12 mouse cellular contexts compared by ENCODE assay signal in genomic region chr2:154538710-154539109, GRCm38 (mm10). TPM values are rescaled to one million over a fixed set of nuclear protein-coding genes. Genes with fewer than 3 reads are reported as not detected.
DNase-seq lines count a peak whose midpoint lies in the region; ATAC-seq and TF ChIP-seq lines count a peak whose summit lies in the region.
"Had no signal": no experiment of that assay in that cellular context is flagged by ENCODE, and none has a peak within 500 bp of the region (broad histone marks: within the 10 kb centered on the region; RNA-seq: fewer than 3 reads in every experiment).

No protein-coding gene starts in this region.

- TF ChIP-seq EP300 in MEL (IDR thresholded peaks at IDR 0.05; ENCODE audit: low read depth in 1 of 2, low read length in 2 of 2), result peak; percentile 29 to 53; a peak in 3 of 4 replicates

- no peak for DNase-seq in limb, embryonic 10.5 days (ENCODE audit: low spot score)
- peak; percentile 34 for DNase-seq in MEL (ENCODE audit: low read depth, low spot score)
- DNase-seq in thymus, postnatal 14 days, result no peak
- DNase-seq in spleen, postnatal 14 days (ENCODE audit: low spot score in 2 of 2), result no peak
- no peak for DNase-seq in gastrocnemius, adult 8-10 months (ENCODE audit: low spot score in 2 of 2)
- DNase-seq: embryo, embryonic 11 days; lung, adult 2 months had no signal

- no peak for TF ChIP-seq RAD21 in MEL (IDR thresholded peaks at IDR 0.05; ENCODE audit: low read depth, low read length)

- no peak overlapping the region for H3K4me2 ChIP-seq in limb, embryonic 12.5 days
- no peak overlapping the region for H3K4me2 ChIP-seq in forebrain, embryonic 13.5 days
- H3K4me2 ChIP-seq: heart, embryonic 12.5 days had no signal

- TF ChIP-seq CTCF in MEL (IDR thresholded peaks at IDR 0.05 in 2 of 3, conservative IDR thresholded peaks at IDR 0.05 in 1 of 3; ENCODE audit: control insufficient read depth in 1 of 3, insufficient read depth in 1 of 3, low read depth in 2 of 3, low read length in 3 of 3, poor library complexity in 1 of 3, severe bottlenecking in 1 of 3), result no peak

- H3K36me3 ChIP-seq in limb, embryonic 12.5 days, result peaks cover 44% of the 10 kb centered on the region
- peaks cover 65% of the 10 kb centered on the region for H3K36me3 ChIP-seq in limb, embryonic 10.5 days
- H3K36me3 ChIP-seq in MEL (ENCODE audit: control insufficient read depth in 1 of 2, insufficient read depth in 2 of 2, low read length in 2 of 2), result peaks cover 11 to 15% of the 10 kb centered on the region in 2 experiments
- H3K36me3 ChIP-seq in forebrain, embryonic 13.5 days (ENCODE audit: poor library complexity, severe bottlenecking), result peaks cover 45% of the 10 kb centered on the region

- no peak overlapping the region for H3K9ac ChIP-seq in limb, embryonic 12.5 days (replicated peaks)
- H3K9ac ChIP-seq in MEL (ENCODE audit: control insufficient read depth, low read depth, low read length, poor library complexity, severe bottlenecking), result no peak overlapping the region
- no peak overlapping the region for H3K9ac ChIP-seq in forebrain, embryonic 13.5 days
- H3K9ac ChIP-seq: heart, embryonic 12.5 days had no signal

- ATAC-seq in limb, embryonic 12.5 days (ENCODE audit: insufficient number of reproducible peaks, insufficient read depth, low FRiP score, low TSS enrichment, low read depth), result no peak
- ATAC-seq in forebrain, embryonic 13.5 days, result peak; percentile 39; the same call in 1 of the 2 replicates
- peak; percentile 83 for ATAC-seq in megakaryocyte progenitor cell, adult 5-6 weeks (replicated peaks; ENCODE audit: poor library complexity)
- ATAC-seq: intestine, postnatal 0 days had no signal

- H3K4me3 ChIP-seq in limb, embryonic 12.5 days (replicated peaks), result no peak overlapping the region
- H3K4me3 ChIP-seq in limb, embryonic 10.5 days, result no peak overlapping the region
- no peak overlapping the region for H3K4me3 ChIP-seq in MEL (ENCODE audit: control insufficient read depth in 1 of 2, insufficient read depth in 1 of 2, low read depth in 2 of 2, low read length in 2 of 2)
- no peak overlapping the region for H3K4me3 ChIP-seq in forebrain, embryonic 13.5 days
- H3K4me3 ChIP-seq: heart, embryonic 12.5 days had no signal

- 0 out of 4 replicates have a peak, but pooled peaks of 1 of the 2 experiments have one; percentile 24 for TF ChIP-seq POLR2A in MEL (IDR thresholded peaks at IDR 0.05; ENCODE audit: control insufficient read depth in 1 of 2, insufficient read depth in 1 of 2, low read depth in 1 of 2, low read length in 2 of 2, poor library complexity in 1 of 2)

- H3K4me1 ChIP-seq in limb, embryonic 12.5 days (replicated peaks), result no peaks in the 10 kb centered on the region
- no peaks in the 10 kb centered on the region for H3K4me1 ChIP-seq in limb, embryonic 10.5 days
- H3K4me1 ChIP-seq in MEL (ENCODE audit: control insufficient read depth in 1 of 2, insufficient read depth in 2 of 2, low read length in 2 of 2), result peaks cover 5 to 10% of the 10 kb centered on the region in 2 experiments; a peak in 3 of 4 replicates
- H3K4me1 ChIP-seq in forebrain, embryonic 13.5 days, result peaks cover 28% of the 10 kb centered on the region

- H3K9me3 ChIP-seq in limb, embryonic 12.5 days, result no peaks in the 10 kb centered on the region
- no peaks in the 10 kb centered on the region for H3K9me3 ChIP-seq in limb, embryonic 10.5 days (replicated peaks)
- no peaks in the 10 kb centered on the region for H3K9me3 ChIP-seq in MEL (replicated peaks; ENCODE audit: insufficient read depth, low read length)
- no peaks in the 10 kb centered on the region for H3K9me3 ChIP-seq in forebrain, embryonic 13.5 days (replicated peaks)
- H3K9me3 ChIP-seq: heart, embryonic 12.5 days had no signal

- no peaks in the 10 kb centered on the region for H3K79me2 ChIP-seq in MEL (ENCODE audit: control insufficient read depth, insufficient read depth, low read length, poor library complexity)

- WGBS in limb, embryonic 12.5 days, result 62% methylated on average over 3 of the region's 3 CpGs
- WGBS in limb, embryonic 10.5 days, result 75% methylated on average over 3 of the region's 3 CpGs
- 29% methylated on average over 3 of the region's 3 CpGs for WGBS in forebrain, embryonic 13.5 days

- H3K27me3 ChIP-seq in limb, embryonic 12.5 days, result no peaks in the 10 kb centered on the region
- no peaks in the 10 kb centered on the region for H3K27me3 ChIP-seq in limb, embryonic 10.5 days (ENCODE audit: low read depth, poor library complexity, severe bottlenecking)
- no peaks in the 10 kb centered on the region for H3K27me3 ChIP-seq in MEL (ENCODE audit: control insufficient read depth in 1 of 2, insufficient read depth in 2 of 2, low read length in 2 of 2)
- no peaks in the 10 kb centered on the region for H3K27me3 ChIP-seq in forebrain, embryonic 13.5 days
- H3K27me3 ChIP-seq: heart, embryonic 12.5 days had no signal

- 0 out of 2 replicates have a peak overlapping the region, but pooled peaks have one; percentile 5 for H3K27ac ChIP-seq in limb, embryonic 12.5 days
- H3K27ac ChIP-seq in limb, embryonic 10.5 days, result no peak overlapping the region
- H3K27ac ChIP-seq in MEL (ENCODE audit: control insufficient read depth, low read depth, low read length), result no peak overlapping the region
- H3K27ac ChIP-seq in forebrain, embryonic 13.5 days, result peak overlapping the region; percentile 75

TF ChIP-seq in MEL, 35 proteins besides CTCF, POLR2A, EP300 and RAD21 (continues in another document):
- no peak for TF ChIP-seq JUND (IDR thresholded peaks at IDR 0.05; ENCODE audit: low read depth, low read length)
- no peak for TF ChIP-seq MEF2A (IDR thresholded peaks at IDR 0.05; ENCODE audit: extremely low read depth, insufficient replicate concordance, low read depth, low read length, poor library complexity, severe bottlenecking)
- TF ChIP-seq MYC (IDR thresholded peaks at IDR 0.05; ENCODE audit: low read depth, low read length), result no peak
- TF ChIP-seq POLR2AphosphoS2 (IDR thresholded peaks at IDR 0.05; ENCODE audit: low read length), result peak; percentile 49
- no peak for TF ChIP-seq ZNF384 (IDR thresholded peaks at IDR 0.05; ENCODE audit: low read depth, low read length)
- TF ChIP-seq NRF1 (IDR thresholded peaks at IDR 0.05; ENCODE audit: insufficient read depth, low read depth, low read length, poor library complexity, severe bottlenecking), result no peak
- TF ChIP-seq MYB (IDR thresholded peaks at IDR 0.05; ENCODE audit: low read depth, low read length), result no peak; the same call in 1 of the 2 replicates
- peak; percentile 54 for TF ChIP-seq GATA1 (IDR thresholded peaks at IDR 0.05; ENCODE audit: low read depth, low read length)
- no peak for TF ChIP-seq NELFE (IDR thresholded peaks at IDR 0.05; ENCODE audit: low read depth, low read length)
- no peak for TF ChIP-seq MAX (IDR thresholded peaks at IDR 0.05; ENCODE audit: low read length)
- TF ChIP-seq HCFC1 (IDR thresholded peaks at IDR 0.05; ENCODE audit: low read depth, low read length), result no peak

RNA-seq across cellular contexts. Expression of gene 1700003F12Rik, which starts 8.2 kb away (rescaled TPM):
- 1.1 and 1.3 TPM in 2 replicates for polyA plus RNA-seq in limb, embryonic 12.5 days (2016; fragmentation: Nextera tagmentation; extraction: Ambion mirVana)
- 1.1 and 1.6 TPM in 2 replicates for polyA plus RNA-seq in limb, embryonic 10.5 days (2016; fragmentation: Nextera tagmentation; extraction: Ambion mirVana)
- 0.26 and 0.42 TPM in 2 replicates for total RNA-seq in MEL (2012; rRNA removed)
- polyA plus RNA-seq in MEL (2012; ENCODE audit: insufficient read depth in 1 of 2, insufficient read length in 2 of 2, low read depth in 1 of 2, low replicate concordance in 2 of 2, missing spikeins in 1 of 2), result under 1 TPM in 1 of 2 experiments, not detected in 1; 0.72 TPM
- polyA plus RNA-seq in forebrain, embryonic 13.5 days (2015; fragmentation: Nextera tagmentation; extraction: Ambion mirVana), result 1.4 TPM in 2 replicates
- not detected in 2 replicates for total RNA-seq in megakaryocyte progenitor cell, adult 5-6 weeks (2015)
- not detected in 2 replicates for total RNA-seq in megakaryocyte progenitor cell, adult 5-6 weeks (2017)
- total RNA-seq in gastrocnemius, adult 8-10 months (2022), result not detected
- polyA plus RNA-seq: lung, adult 2 months had no signal

RNA-seq across cellular contexts. Expression of gene Actl10, which starts 12.9 kb away (rescaled TPM):
- polyA plus RNA-seq in limb, embryonic 12.5 days (2016; fragmentation: Nextera tagmentation; extraction: Ambion mirVana), result 0.18 and 0.55 TPM in 2 replicates
- polyA plus RNA-seq in limb, embryonic 10.5 days (2016; fragmentation: Nextera tagmentation; extraction: Ambion mirVana), result 0.16 and 0.28 TPM in 2 replicates
- total RNA-seq in MEL (2012; rRNA removed), result 0.13 and 0.35 TPM in 2 replicates
- under 1 TPM in 1 of 2 experiments, not detected in 1; 0.79 TPM for polyA plus RNA-seq in MEL (2012; ENCODE audit: insufficient read depth in 1 of 2, insufficient read length in 2 of 2, low read depth in 1 of 2, low replicate concordance in 2 of 2, missing spikeins in 1 of 2)
- polyA plus RNA-seq in forebrain, embryonic 13.5 days (2015; fragmentation: Nextera tagmentation; extraction: Ambion mirVana), result 0.49 and 0.68 TPM in 2 replicates
- total RNA-seq in megakaryocyte progenitor cell, adult 5-6 weeks (2015), result not detected in 2 replicates
- total RNA-seq in megakaryocyte progenitor cell, adult 5-6 weeks (2017), result 0.27 TPM in 1 of 2 replicates, not detected in the other
- total RNA-seq in gastrocnemius, adult 8-10 months (2022), result under 1 TPM in 1 of 4 experiments, not detected in 3; 0.17 TPM
- polyA plus RNA-seq: intestine, postnatal 0 days had no signal

RNA-seq across cellular contexts. Expression of gene Necab3, which starts 20.0 kb away (rescaled TPM):
- polyA plus RNA-seq in limb, embryonic 12.5 days (2016; fragmentation: Nextera tagmentation; extraction: Ambion mirVana), result 4.4 and 4.7 TPM in 2 replicates
- polyA plus RNA-seq in limb, embryonic 10.5 days (2016; fragmentation: Nextera tagmentation; extraction: Ambion mirVana), result 2.0 and 2.1 TPM in 2 replicates
- total RNA-seq in MEL (2012; rRNA removed), result 3.8 and 4.0 TPM in 2 replicates
- polyA plus RNA-seq in MEL (2012; ENCODE audit: insufficient read depth in 1 of 2, insufficient read length in 2 of 2, low read depth in 1 of 2, low replicate concordance in 2 of 2, missing spikeins in 1 of 2), result 10 to 100 TPM in 1 of 2 experiments, not detected in 1; 12.1 TPM
- polyA plus RNA-seq in forebrain, embryonic 13.5 days (2015; fragmentation: Nextera tagmentation; extraction: Ambion mirVana), result 19.8 and 25.4 TPM in 2 replicates
- total RNA-seq in megakaryocyte progenitor cell, adult 5-6 weeks (2015), result 1.4 and 3.9 TPM in 2 replicates
- 1.3 and 1.7 TPM in 2 replicates for total RNA-seq in megakaryocyte progenitor cell, adult 5-6 weeks (2017)
- total RNA-seq in gastrocnemius, adult 8-10 months (2022), result under 1 TPM; 0.29 to 0.48 (median 0.36) TPM

RNA-seq across cellular contexts. Expression of gene E2f1, which starts 31.0 kb away (rescaled TPM):
- 25.5 and 28.8 TPM in 2 replicates for polyA plus RNA-seq in limb, embryonic 12.5 days (2016; fragmentation: Nextera tagmentation; extraction: Ambion mirVana)
- 25.4 and 27.3 TPM in 2 replicates for polyA plus RNA-seq in limb, embryonic 10.5 days (2016; fragmentation: Nextera tagmentation; extraction: Ambion mirVana)
- 14.8 and 17.4 TPM in 2 replicates for total RNA-seq in MEL (2012; rRNA removed)
- polyA plus RNA-seq in MEL (2012; ENCODE audit: insufficient read depth in 1 of 2, insufficient read length in 2 of 2, low read depth in 1 of 2, low replicate concordance in 2 of 2, missing spikeins in 1 of 2), result 10 to 100 TPM in 1 of 2 experiments, not detected in 1; 41.6 TPM
- 20.8 and 22.8 TPM in 2 replicates for polyA plus RNA-seq in forebrain, embryonic 13.5 days (2015; fragmentation: Nextera tagmentation; extraction: Ambion mirVana)
- 21.2 and 23.7 TPM in 2 replicates for total RNA-seq in megakaryocyte progenitor cell, adult 5-6 weeks (2015)
- total RNA-seq in megakaryocyte progenitor cell, adult 5-6 weeks (2017), result 14.1 and 14.2 TPM in 2 replicates
- under 1 TPM in 3 of 4 experiments, not detected in 1; 0.13 to 0.34 (median 0.27) TPM for total RNA-seq in gastrocnemius, adult 8-10 months (2022)

Comparison
In these comparisons a context has a peak if more than half of its experiments do, and no peak if none do; other contexts are left out.
1. H3K27ac ChIP-seq: peak in limb, embryonic 12.5 days (single experiment) and forebrain, embryonic 13.5 days (single experiment); none in limb, embryonic 10.5 days (single experiment) and MEL (single experiment).